Mouse (Mus musculus) neural tube, embryonic 14.5 days (tissue): Measurements from ENCODE around the gene Prkag1. TPM values are rescaled to one million over a fixed set of nuclear protein-coding genes. Genes with fewer than 3 reads are reported as not detected.
A peak's percentile ranks its signal among the peaks of the same experiment; 100 is the strongest.

ENCODE experiments used
- ATAC-seq: fragments of 200-750 bp; cut with Nextera tagmentation; 2 replicates; pipeline ENCODE4 v1.8.0; 2017; ENCODE audit warnings: low read depth, mild to moderate bottlenecking, moderate TSS enrichment, moderate library complexity
- H3K27ac ChIP-seq: fragments of 300-500 bp; sonication (generic); 2 replicates; pipeline ENCODE4 v1.5.1; 2014; ENCODE audit warnings: low read depth, mild to moderate bottlenecking, control low read depth, low read length, moderate library complexity, mixed read lengths
- H3K27me3 ChIP-seq: fragments of 300-500 bp; sonication (generic); 2 replicates; pipeline ENCODE4 v1.6.1; 2014; ENCODE audit warnings: low read length; ENCODE audit not compliant: control insufficient read depth, insufficient read depth
- H3K36me3 ChIP-seq: fragments of 300-500 bp; sonication (generic); 2 replicates; pipeline ENCODE4 v1.6.1; 2014; ENCODE audit warnings: low read length, mixed read lengths; ENCODE audit not compliant: control insufficient read depth, insufficient read depth
- H3K4me1 ChIP-seq: fragments of 300-500 bp; sonication (generic); 2 replicates; pipeline ENCODE4 v1.6.1; 2014; ENCODE audit warnings: low read length; ENCODE audit not compliant: control insufficient read depth, insufficient read depth
- H3K4me2 ChIP-seq: fragments of 300-500 bp; sonication (generic); 2 replicates; pipeline ENCODE4 v1.6.1; 2014; ENCODE audit warnings: mild to moderate bottlenecking, low read depth, low read length, control low read depth
- H3K4me3 ChIP-seq: fragments of 300-500 bp; sonication (generic); 2 replicates; pipeline ENCODE4 v1.5.1; 2014; ENCODE audit warnings: low read depth, low read length, control low read depth, mixed read lengths
- H3K9ac ChIP-seq: fragments of 300-500 bp; sonication (generic); replicated peaks from 2 replicates; pipeline ENCODE4 v1.6.1; 2014; ENCODE audit warnings: low read depth, mild to moderate bottlenecking, control low read depth, low read length, mixed read lengths
- H3K9me3 ChIP-seq: fragments of 300-500 bp; sonication (generic); 2 replicates; pipeline ENCODE4 v1.6.1; 2016; ENCODE audit warnings: low read length; ENCODE audit not compliant: control insufficient read depth
- WGBS: fragments of 180-500 bp; shearing (Covaris S2); extraction: QIAGEN DNeasy Blood & Tissue Kit; methylation state at CpG from one replicate; pipeline ENCODE4 v1.1.7; 2014; 5-methylcytosine and 5-hydroxymethylcytosine counted together
- polyA plus RNA-seq: library from polyadenylated mRNA; unstranded; fragments of >200 nt; fragmentation: Nextera tagmentation; extraction: Ambion mirVana; gene quantifications from 2 replicates; pipeline ENCODE4 v1.2.1, GENCODE M21; 2014

Gene Prkag1
- polyA plus RNA-seq, 1 experiment from 2014 or later, result 57.7 TPM

DNA sequence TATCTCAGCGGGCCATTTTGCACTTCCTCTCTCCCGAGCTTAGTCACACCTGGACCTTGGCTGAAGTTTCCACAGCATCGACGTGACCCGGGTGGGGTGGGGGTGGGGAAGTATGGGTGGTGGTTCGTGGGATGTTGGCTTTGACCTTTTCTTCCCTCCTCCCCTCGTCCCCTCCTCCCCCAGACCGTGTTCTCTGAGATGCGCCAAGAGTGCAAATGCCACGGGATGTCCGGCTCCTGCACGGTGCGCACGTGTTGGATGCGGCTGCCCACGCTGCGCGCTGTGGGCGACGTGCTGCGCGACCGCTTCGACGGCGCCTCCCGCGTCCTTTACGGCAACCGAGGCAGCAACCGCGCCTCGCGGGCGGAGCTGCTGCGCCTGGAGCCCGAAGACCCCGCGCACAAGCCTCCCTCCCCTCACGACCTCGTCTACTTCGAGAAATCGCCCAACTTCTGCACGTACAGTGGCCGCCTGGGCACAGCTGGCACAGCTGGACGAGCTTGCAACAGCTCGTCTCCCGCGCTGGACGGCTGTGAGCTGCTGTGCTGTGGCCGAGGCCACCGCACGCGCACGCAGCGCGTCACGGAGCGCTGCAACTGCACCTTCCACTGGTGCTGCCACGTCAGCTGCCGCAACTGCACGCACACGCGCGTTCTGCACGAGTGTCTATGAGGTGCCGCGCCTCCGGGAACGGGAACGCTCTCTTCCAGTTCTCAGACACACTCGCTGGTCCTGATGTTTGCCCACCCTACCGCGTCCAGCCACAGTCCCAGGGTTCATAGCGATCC is 38.9 kb downstream of the Prkag1 start:
- Histone ChIP-seq H3K27ac (no peak overlapping the region), H3K9me3 (no peaks in the 10 kb centered on the region), H3K4me2 (peak overlapping the region; percentile 52), H3K9ac (0 out of 2 replicates have a peak overlapping the region, but pooled peaks have one; percentile 16), H3K4me1 (peaks cover 16% of the 10 kb centered on the region), H3K4me3 (peak overlapping the region; percentile 31), H3K27me3 (peaks cover 83% of the 10 kb centered on the region), H3K36me3 (no peaks in the 10 kb centered on the region)
- ATAC-seq, result peak; percentile 44
- WGBS, result under 1% methylated on average over 75 of the region's 75 CpGs

DNA sequence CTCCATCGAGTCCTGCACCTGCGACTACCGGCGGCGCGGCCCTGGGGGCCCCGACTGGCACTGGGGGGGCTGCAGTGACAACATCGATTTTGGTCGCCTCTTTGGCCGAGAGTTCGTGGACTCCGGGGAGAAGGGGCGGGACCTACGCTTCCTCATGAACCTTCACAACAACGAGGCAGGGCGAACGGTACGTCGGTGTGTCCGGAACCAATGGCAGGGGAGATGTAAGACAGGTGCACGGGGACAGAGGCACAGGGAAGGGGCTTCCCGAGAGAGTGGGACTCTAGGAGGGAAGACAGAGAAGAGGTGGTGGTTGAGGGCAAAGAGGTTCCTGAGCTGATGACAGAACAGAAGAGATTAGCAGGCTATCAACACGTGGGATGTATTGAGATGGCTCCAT is 39.5 kb downstream of the Prkag1 start:
- no peaks in the 10 kb centered on the region for H3K36me3 ChIP-seq
- no peak overlapping the region; the same call in 1 of the 2 replicates for H3K4me3 ChIP-seq
- peaks cover 80% of the 10 kb centered on the region for H3K27me3 ChIP-seq
- H3K4me2 ChIP-seq, result no peak overlapping the region
- H3K9ac ChIP-seq, result no peak overlapping the region
- H3K27ac ChIP-seq, result no peak overlapping the region
- WGBS, result under 1% methylated on average over 23 of the region's 23 CpGs
- H3K4me1 ChIP-seq, result peaks cover 13% of the 10 kb centered on the region
- no peak for ATAC-seq
- no peaks in the 10 kb centered on the region for H3K9me3 ChIP-seq

DNA sequence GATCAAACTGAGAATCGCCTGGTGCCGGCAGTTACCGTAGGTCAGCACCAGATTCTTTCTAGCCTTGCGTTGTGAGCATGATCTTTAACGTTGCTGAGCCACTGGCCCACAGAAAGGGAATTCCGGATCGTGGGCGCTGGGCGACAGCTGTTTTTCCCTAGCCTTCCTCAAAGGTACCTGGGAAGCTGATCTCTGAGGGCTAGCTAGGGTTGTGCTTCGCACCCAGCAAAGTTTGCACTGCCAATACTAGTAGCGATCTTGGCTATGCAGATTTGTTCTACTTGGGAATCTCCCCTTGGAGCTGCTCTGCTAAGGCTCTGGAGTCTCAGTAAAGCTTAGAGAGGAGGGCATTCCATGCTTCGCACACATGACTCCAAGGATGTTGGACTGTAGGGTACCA is 40.1 kb downstream of the Prkag1 start:
- 1% methylated on average over 12 of the region's 12 CpGs for WGBS
- no peak for ATAC-seq

DNA sequence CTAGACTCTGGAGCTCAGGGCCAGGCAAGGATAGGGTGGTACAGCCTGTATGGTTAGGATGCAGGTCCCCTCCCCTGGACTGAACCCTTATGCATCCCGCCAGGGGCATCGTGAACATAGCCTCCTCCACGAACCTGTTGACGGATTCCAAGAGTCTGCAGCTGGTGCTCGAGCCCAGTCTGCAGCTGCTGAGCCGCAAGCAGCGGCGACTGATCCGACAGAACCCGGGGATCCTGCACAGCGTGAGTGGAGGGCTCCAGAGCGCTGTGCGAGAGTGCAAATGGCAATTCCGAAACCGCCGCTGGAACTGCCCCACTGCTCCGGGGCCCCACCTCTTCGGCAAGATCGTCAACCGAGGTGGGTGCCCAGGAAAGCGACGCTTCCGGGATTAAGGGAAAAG is 40.6 kb downstream of the Prkag1 start:
- no peak overlapping the region for H3K9ac ChIP-seq
- H3K4me2 ChIP-seq, result no peak overlapping the region
- no peaks in the 10 kb centered on the region for H3K36me3 ChIP-seq
- under 1% methylated on average over 23 of the region's 23 CpGs for WGBS
- H3K4me1 ChIP-seq, result peaks cover 10% of the 10 kb centered on the region; the same call in 1 of the 2 replicates
- no peak overlapping the region for H3K27ac ChIP-seq
- H3K4me3 ChIP-seq, result peak overlapping the region; percentile 16; the same call in 1 of the 2 replicates
- H3K9me3 ChIP-seq, result no peaks in the 10 kb centered on the region
- peaks cover 76% of the 10 kb centered on the region for H3K27me3 ChIP-seq
- ATAC-seq, result no peak

More for the DNA sequence above, 40.1 kb downstream of the Prkag1 start:
- Histone ChIP-seq H3K9ac (no peak overlapping the region), H3K4me3 (peak overlapping the region; percentile 16; the same call in 1 of the 2 replicates), H3K27me3 (peaks cover 80% of the 10 kb centered on the region), H3K4me1 (peaks cover 10% of the 10 kb centered on the region; the same call in 1 of the 2 replicates), H3K4me2 (no peak overlapping the region), H3K27ac (no peak overlapping the region), H3K36me3 (no peaks in the 10 kb centered on the region), H3K9me3 (no peaks in the 10 kb centered on the region)

DNA sequence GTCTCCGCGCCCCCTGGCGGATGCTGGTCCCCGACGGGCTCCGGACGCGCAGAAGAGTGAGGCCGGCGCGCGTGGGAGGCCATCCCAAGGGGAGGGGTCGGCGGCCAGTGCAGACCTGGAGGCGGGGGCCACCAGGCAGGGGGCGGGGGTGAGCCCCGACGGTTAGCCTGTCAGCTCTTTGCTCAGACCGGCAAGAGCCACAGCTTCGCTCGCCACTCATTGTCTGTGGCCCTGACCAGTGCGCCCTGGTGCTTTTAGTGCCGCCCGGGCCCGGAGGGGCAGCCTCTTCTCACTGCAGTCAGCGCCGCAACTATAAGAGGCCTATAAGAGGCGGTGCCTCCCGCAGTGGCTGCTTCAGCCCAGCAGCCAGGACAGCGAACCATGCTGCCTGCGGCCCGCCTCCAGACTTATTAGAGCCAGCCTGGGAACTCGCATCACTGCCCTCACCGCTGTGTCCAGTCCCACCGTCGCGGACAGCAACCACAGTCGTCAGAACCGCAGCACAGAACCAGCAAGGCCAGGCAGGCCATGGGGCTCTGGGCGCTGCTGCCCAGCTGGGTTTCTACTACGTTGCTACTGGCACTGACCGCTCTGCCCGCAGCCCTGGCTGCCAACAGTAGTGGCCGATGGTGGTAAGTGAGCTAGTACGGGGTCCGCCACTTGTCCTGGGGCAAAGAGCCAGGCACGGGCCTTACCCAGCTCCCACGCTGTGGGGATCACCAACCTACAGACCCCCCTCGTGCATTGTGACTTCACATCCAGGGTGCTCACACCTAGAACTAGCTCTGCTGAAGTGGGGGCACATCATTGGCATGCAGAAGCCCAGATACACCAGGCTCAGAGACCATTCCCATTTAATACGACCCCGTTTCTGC is 41.4 kb downstream of the Prkag1 start, which contains the start of gene Wnt1:
Wnt1 (plus strand) TSS at position 197 of the 875 bp plus-strand sequence.
- Histone ChIP-seq H3K36me3 (no peaks in the 10 kb centered on the region), H3K27ac (no peak within 1 kb of the TSS), H3K4me3 (0 out of 2 replicates have a peak within 1 kb of the TSS, but pooled peaks have one; percentile 16), H3K9ac (no peak within 1 kb of the TSS), H3K9me3 (no peaks in the 10 kb centered on the region), H3K4me1 (peaks cover 10% of the 10 kb centered on the region; the same call in 1 of the 2 replicates), H3K4me2 (no peak within 1 kb of the TSS), H3K27me3 (peaks cover 67% of the 10 kb centered on the region)
- 1% methylated on average over 51 of the region's 51 CpGs for WGBS
- ATAC-seq, result 0 out of 2 replicates have a peak, but pooled peaks have one; percentile 26

DNA sequence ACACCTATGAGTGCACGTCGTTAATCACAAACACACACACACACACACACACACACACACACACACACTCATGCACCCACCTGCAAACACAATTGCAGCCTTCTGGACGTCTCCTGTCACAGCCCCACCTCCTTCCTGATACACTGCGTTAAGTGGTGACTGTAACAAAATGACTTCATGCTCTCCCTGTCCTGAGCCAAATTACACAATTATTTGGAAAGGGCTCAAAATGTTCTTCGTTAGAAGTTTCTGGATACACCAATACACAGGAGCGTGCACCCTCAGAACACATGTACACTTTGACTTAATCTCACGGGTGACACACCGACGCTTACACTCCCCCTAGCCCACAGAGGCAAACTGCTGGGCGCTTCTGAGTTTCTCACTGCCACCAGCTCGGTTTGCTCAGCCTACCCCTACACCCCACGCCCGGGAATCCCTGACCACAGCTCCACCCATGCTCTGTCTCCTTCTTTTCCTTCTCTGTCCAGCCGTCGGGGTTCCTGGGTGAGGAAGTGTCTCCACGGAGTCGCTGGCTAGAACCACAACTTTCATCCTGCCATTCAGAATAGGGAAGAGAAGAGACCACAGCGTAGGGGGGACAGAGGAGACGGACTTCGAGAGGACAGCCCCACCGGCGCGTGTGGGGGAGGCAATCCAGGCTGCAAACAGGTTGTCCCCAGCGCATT is 42.2 kb downstream of the Prkag1 start:
- no peak overlapping the region for H3K27ac ChIP-seq
- no peak overlapping the region for H3K4me2 ChIP-seq
- peaks cover 59% of the 10 kb centered on the region for H3K27me3 ChIP-seq
- peaks cover 10% of the 10 kb centered on the region; the same call in 1 of the 2 replicates for H3K4me1 ChIP-seq
- no peak for ATAC-seq
- H3K9ac ChIP-seq, result no peak overlapping the region
- H3K36me3 ChIP-seq, result no peaks in the 10 kb centered on the region
- no peak overlapping the region for H3K4me3 ChIP-seq
- 14% methylated on average over 24 of the region's 24 CpGs for WGBS
- no peaks in the 10 kb centered on the region for H3K9me3 ChIP-seq

GRCm38 (mm10) chr15:98787930-98788329 is 43.4 kb downstream of the Prkag1 start:
- no peaks in the 10 kb centered on the region for H3K9me3 ChIP-seq
- WGBS, result 29% methylated on average over 4 of the region's 4 CpGs
- peaks cover 49% of the 10 kb centered on the region for H3K27me3 ChIP-seq
- no peaks in the 10 kb centered on the region for H3K36me3 ChIP-seq
- H3K4me1 ChIP-seq, result peaks cover 10% of the 10 kb centered on the region; the same call in 1 of the 2 replicates
- H3K9ac ChIP-seq, result no peak overlapping the region
- H3K27ac ChIP-seq, result no peak overlapping the region
- H3K4me3 ChIP-seq, result no peak overlapping the region
- no peak for ATAC-seq
- H3K4me2 ChIP-seq, result no peak overlapping the region

DNA sequence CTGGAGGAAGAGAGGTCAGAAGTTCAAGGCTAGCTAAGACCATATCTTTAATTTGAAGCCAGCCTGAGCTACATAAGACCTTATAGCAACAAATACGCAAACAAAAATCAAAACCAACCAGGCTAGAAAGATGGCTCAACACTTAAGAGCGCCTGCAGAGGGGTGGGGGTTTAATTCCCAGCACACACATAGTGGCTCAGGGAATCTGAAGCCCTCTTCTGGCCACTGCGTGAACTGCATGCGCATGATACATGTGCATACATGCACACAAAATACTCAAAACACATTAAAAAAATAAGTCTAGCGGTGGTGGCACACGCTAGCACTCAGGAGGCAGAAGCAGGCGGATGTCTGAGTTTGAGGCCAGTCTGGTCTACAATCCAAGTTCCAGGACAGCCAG is 45.6 kb downstream of the Prkag1 start:
- Histone ChIP-seq H3K9ac (no peak overlapping the region), H3K36me3 (no peaks in the 10 kb centered on the region), H3K27ac (no peak overlapping the region), H3K4me1 (no peaks in the 10 kb centered on the region), H3K4me2 (no peak overlapping the region), H3K4me3 (no peak overlapping the region), H3K9me3 (no peaks in the 10 kb centered on the region), H3K27me3 (peaks cover 38% of the 10 kb centered on the region)
- ATAC-seq, result no peak
- 31% methylated on average over 7 of the region's 7 CpGs for WGBS
